Mouse (Mus musculus) brown adipose tissue, adult 24 weeks (tissue): ENCODE results near the gene Fntb. TPM values are rescaled to one million over a fixed set of nuclear protein-coding genes. Genes with fewer than 3 reads are reported as not detected.
A peak's percentile ranks its signal among the peaks of the same experiment; 100 is the strongest.

Experiments used
- H3K27ac ChIP-seq: fragments of 200-500 bp; replicated peaks from 2 replicates; pipeline ENCODE4 v1.5.1; 2012; ENCODE audit warnings: low read depth, mild to moderate bottlenecking, low read length
- H3K4me1 ChIP-seq: fragments of 200-500 bp; 2 replicates; pipeline ENCODE4 v1.6.1; 2012; ENCODE audit warnings: low read length, mixed read lengths; ENCODE audit not compliant: control insufficient read depth, insufficient read depth, insufficient read length
- H3K4me3 ChIP-seq: fragments of 200-500 bp; 2 replicates; pipeline ENCODE4 v1.5.1; 2012; ENCODE audit warnings: low read depth, mild to moderate bottlenecking, low read length, moderate library complexity; ENCODE audit not compliant: insufficient read depth
- polyA plus RNA-seq: library from polyadenylated mRNA; stranded (reverse); fragments of >200 nt; gene quantifications from 2 replicates; pipeline ENCODE4 v1.2.4, GENCODE M21; 2012; ENCODE audit not compliant: missing spikeins, insufficient read depth, insufficient read length

Fntb gene
- polyA plus RNA-seq, 1 experiment = 20.7 TPM

GRCm38 (mm10) chr12:76874826-76875225 lies 109.4 kb downstream of the Fntb start:
- Histone ChIP-seq H3K4me3 (no peak overlapping the region), H3K27ac (no peak overlapping the region), H3K4me1 (no peaks in the 10 kb centered on the region)

GRCm38 (mm10) chr12:76879242-76879641 lies 113.9 kb downstream of the Fntb start:
- Histone ChIP-seq H3K4me1 (peaks cover 8% of the 10 kb centered on the region), H3K27ac (no peak overlapping the region), H3K4me3 (no peak overlapping the region)

- no peak overlapping the region for H3K4me3 ChIP-seq
- peaks cover 8% of the 10 kb centered on the region for H3K4me1 ChIP-seq
- H3K27ac ChIP-seq = peak overlapping the region; percentile 30; the same call in 1 of the 2 replicates
These were observed 114.7 kb downstream of the Fntb start for GRCm38 (mm10) chr12:76880131-76880530.

- H3K4me1 ChIP-seq = peaks cover 8% of the 10 kb centered on the region
- H3K4me3 ChIP-seq = no peak overlapping the region
- H3K27ac ChIP-seq = peak overlapping the region; percentile 94
These were observed 118.4 kb downstream of the Fntb start for GRCm38 (mm10) chr12:76883824-76884223.

- peaks cover 7% of the 10 kb centered on the region for H3K4me1 ChIP-seq
- no peak overlapping the region for H3K27ac ChIP-seq
- no peak overlapping the region for H3K4me3 ChIP-seq
These were observed 119.7 kb downstream of the Fntb start for GRCm38 (mm10) chr12:76885103-76885502.

GRCm38 (mm10) chr12:76886826-76887225 lies 121.4 kb downstream of the Fntb start:
- peak overlapping the region; percentile 19; the same call in 1 of the 2 replicates for H3K27ac ChIP-seq
- peaks cover 5% of the 10 kb centered on the region for H3K4me1 ChIP-seq
- H3K4me3 ChIP-seq = no peak overlapping the region

GRCm38 (mm10) chr12:76887941-76888340 lies 122.6 kb downstream of the Fntb start:
- Histone ChIP-seq H3K4me1 (peaks cover 5% of the 10 kb centered on the region), H3K4me3 (no peak overlapping the region), H3K27ac (no peak overlapping the region)

GRCm38 (mm10) chr12:76889404-76890184 lies 124.2 kb downstream of the Fntb start:
- H3K27ac ChIP-seq = no peak overlapping the region
- no peaks in the 10 kb centered on the region for H3K4me1 ChIP-seq
- H3K4me3 ChIP-seq = no peak overlapping the region

GRCm38 (mm10) chr12:76891160-76891559 lies 125.8 kb downstream of the Fntb start:
- Histone ChIP-seq H3K4me1 (no peaks in the 10 kb centered on the region), H3K27ac (no peak overlapping the region), H3K4me3 (no peak overlapping the region)

GRCm38 (mm10) chr12:76892910-76893695 lies 127.7 kb downstream of the Fntb start:
- H3K4me1 ChIP-seq = no peaks in the 10 kb centered on the region
- no peak overlapping the region for H3K4me3 ChIP-seq
- no peak overlapping the region for H3K27ac ChIP-seq

- Histone ChIP-seq H3K27ac (no peak overlapping the region), H3K4me3 (no peak overlapping the region)
These were observed 129.6 kb downstream of the Fntb start for GRCm38 (mm10) chr12:76894792-76895559.

GRCm38 (mm10) chr12:76895777-76896176 lies 130.4 kb downstream of the Fntb start:
- Histone ChIP-seq H3K4me1 (no peaks in the 10 kb centered on the region), H3K27ac (no peak overlapping the region), H3K4me3 (no peak overlapping the region)

More at GRCm38 (mm10) chr12:76894792-76895559, 129.6 kb downstream of the Fntb start:
- no peaks in the 10 kb centered on the region for H3K4me1 ChIP-seq

GRCm38 (mm10) chr12:76896566-76896965 lies 131.2 kb downstream of the Fntb start:
- no peaks in the 10 kb centered on the region for H3K4me1 ChIP-seq
- no peak overlapping the region for H3K4me3 ChIP-seq
- H3K27ac ChIP-seq = no peak overlapping the region

GRCm38 (mm10) chr12:76897006-76897405 lies 131.6 kb downstream of the Fntb start:
- H3K27ac ChIP-seq = no peak overlapping the region
- no peaks in the 10 kb centered on the region for H3K4me1 ChIP-seq
- no peak overlapping the region for H3K4me3 ChIP-seq

- no peak overlapping the region for H3K27ac ChIP-seq
- no peaks in the 10 kb centered on the region for H3K4me1 ChIP-seq
- H3K4me3 ChIP-seq = no peak overlapping the region
These were observed 132.8 kb downstream of the Fntb start for GRCm38 (mm10) chr12:76898141-76898540.
